Mouse (Mus musculus) brain, embryonic 14.5 days (tissue): ENCODE measurements around the gene Olfr1412.

ENCODE experiments used
- CTCF ChIP-seq: fragments of 200-500 bp; IDR thresholded peaks from 2 replicates; pipeline ENCODE4 v1.5.1; 2012; ENCODE audit warnings: inconsistent platforms, mild to moderate bottlenecking, moderate library complexity, borderline replicate concordance; ENCODE audit not compliant: insufficient read depth, insufficient read length; ENCODE audit errors: extremely low read depth
- POLR2A ChIP-seq: fragments of 200-500 bp; IDR thresholded peaks from 2 replicates; pipeline ENCODE4 v1.6.1; 2012; ENCODE audit warnings: mild to moderate bottlenecking, inconsistent platforms, borderline replicate concordance; ENCODE audit not compliant: poor library complexity, insufficient read depth, insufficient read length, severe bottlenecking; ENCODE audit errors: extremely low read depth

GRCm38 (mm10) chr1:92617488-92617887 lies 31.9 kb downstream of the Olfr1412 start, which contains the start of gene Olfr12:
- TF ChIP-seq CTCF (no peak), POLR2A (no peak)
